Mouse (Mus musculus): ENCODE results near the gene 1700024B05Rik. TPM values are rescaled to one million over a fixed set of nuclear protein-coding genes. Genes with fewer than 3 reads are reported as not detected.
"Not testable (repeated sequence)": the region's sequence is repeated elsewhere in the genome, so short reads cannot be mapped to it uniquely, and the experiment has no call there.

Gene 1700024B05Rik
- not detected in 2 replicates for polyA plus RNA-seq (2016; fragmentation: Nextera tagmentation; extraction: Ambion mirVana)

DNA sequence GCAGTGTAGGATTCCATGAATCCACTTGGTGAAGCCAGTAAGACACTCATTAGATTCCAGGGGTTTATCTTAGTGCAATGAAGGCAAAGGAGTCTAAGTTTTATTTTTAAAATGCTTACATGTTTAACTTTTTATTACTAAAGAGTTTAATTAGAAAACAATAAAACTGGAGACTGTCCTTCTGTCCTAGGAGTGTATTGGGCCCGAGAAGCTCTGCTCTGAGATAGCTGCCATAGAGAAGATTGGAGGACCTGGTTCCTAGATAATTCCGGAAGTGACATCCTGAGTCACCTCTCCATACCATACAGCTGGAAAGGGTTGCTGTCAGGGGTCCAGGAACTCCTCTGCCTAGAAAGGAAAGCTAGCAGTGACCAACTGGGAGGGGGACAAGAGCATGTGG lies at the start of gene 1700024B05Rik:
Gene 1700024B05Rik, plus strand, starts transcription at position 301 of the 400 bp plus-strand sequence.
- not testable (repeated sequence) for H3K4me2 ChIP-seq (replicated peaks); H3K27me3 ChIP-seq; H3K4me1 ChIP-seq; H3K36me3 ChIP-seq; H3K9me3 ChIP-seq (replicated peaks); H3K27ac ChIP-seq; H3K9ac ChIP-seq; H3K4me3 ChIP-seq; ATAC-seq (ENCODE audit: low FRiP score)
- whole genome bisulfite sequencing = 73% methylated on average over 2 of the region's 2 CpGs

DNA sequence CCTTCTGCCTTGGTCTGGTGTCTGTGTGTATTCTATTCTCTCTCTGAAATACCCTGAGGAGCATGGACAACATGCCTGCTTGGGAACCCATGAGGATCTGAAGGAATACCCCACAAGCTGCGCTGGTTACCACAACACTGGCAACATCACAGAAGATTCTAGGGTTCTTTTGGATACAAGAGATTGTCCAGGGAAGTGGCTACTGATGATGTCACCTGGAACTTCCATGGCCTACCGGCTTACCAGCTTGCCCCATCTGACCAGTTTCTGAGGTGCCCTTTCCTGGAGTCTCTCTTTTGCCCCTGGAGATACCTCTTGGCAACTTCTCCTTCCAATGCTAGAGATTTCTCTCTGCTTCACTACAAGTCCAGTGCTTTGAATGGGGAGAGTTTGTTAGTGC lies 36.6 kb upstream of the 1700024B05Rik start, which contains the start of gene Gm7980:
Gene Gm7980, minus strand, starts transcription at position 101 of the 400 bp plus-strand sequence.
- H3K4me3 ChIP-seq; H3K4me2 ChIP-seq (replicated peaks); H3K27ac ChIP-seq; H3K9me3 ChIP-seq (replicated peaks); ATAC-seq (ENCODE audit: low FRiP score); H3K27me3 ChIP-seq; H3K9ac ChIP-seq; H3K36me3 ChIP-seq; H3K4me1 ChIP-seq: not testable (repeated sequence)
- WGBS = no CpG with 5 or more reads among the region's 2 CpGs

- H3K27ac ChIP-seq; H3K27me3 ChIP-seq; H3K9ac ChIP-seq; ATAC-seq (ENCODE audit: low FRiP score); H3K4me2 ChIP-seq (replicated peaks); H3K36me3 ChIP-seq; H3K4me1 ChIP-seq; H3K4me3 ChIP-seq; H3K9me3 ChIP-seq (replicated peaks): not testable (repeated sequence)
- WGBS = no CpG with 5 or more reads among the region's 1 CpGs
Measured at GRCm38 (mm10) chr14:41924649-41925048, 19.1 kb upstream of the 1700024B05Rik start, which contains the start of gene 1700049E17Rik1. 1700049E17Rik1 (plus strand) TSS chr14:41924949.

DNA sequence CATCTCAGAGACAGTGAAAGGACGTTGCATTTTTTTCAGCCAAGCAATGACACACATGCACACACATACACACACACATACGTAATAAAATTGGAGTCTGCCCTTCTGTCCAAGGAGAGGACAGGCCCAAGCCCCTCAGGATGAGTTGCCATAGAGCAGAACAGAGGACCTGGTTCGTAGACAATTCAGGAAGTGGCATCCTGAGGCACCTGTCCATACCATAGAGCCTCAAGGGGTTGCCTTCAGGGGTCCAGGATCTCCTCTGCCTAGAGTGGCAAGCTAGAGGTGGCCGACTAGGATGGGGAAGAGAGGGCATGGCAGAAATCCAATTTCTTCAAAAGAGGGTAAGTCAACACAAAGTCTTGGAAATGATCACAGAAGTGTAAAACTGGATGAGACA lies 20.3 kb downstream of the 1700024B05Rik start:
- not testable (repeated sequence) for H3K9ac ChIP-seq; H3K27ac ChIP-seq; H3K4me3 ChIP-seq; H3K9me3 ChIP-seq (replicated peaks); H3K27me3 ChIP-seq; ATAC-seq (ENCODE audit: low FRiP score); H3K4me1 ChIP-seq; H3K36me3 ChIP-seq; H3K4me2 ChIP-seq (replicated peaks)
- 72% methylated on average over 4 of the region's 4 CpGs for WGBS

- H3K27me3 ChIP-seq; H3K36me3 ChIP-seq; ATAC-seq (ENCODE audit: low FRiP score); H3K9ac ChIP-seq; H3K27ac ChIP-seq; H3K4me1 ChIP-seq; H3K4me3 ChIP-seq; H3K9me3 ChIP-seq (replicated peaks); H3K4me2 ChIP-seq (replicated peaks): not testable (repeated sequence)
- 84% methylated on average over 1 of the region's 1 CpGs for WGBS
Measured at GRCm38 (mm10) chr14:41967827-41968226, 24.0 kb downstream of the 1700024B05Rik start, which contains the start of gene Gm6401. Gm6401 (minus strand) TSS chr14:41967927.

GRCm38 (mm10) chr14:41968596-41968995 lies 24.8 kb downstream of the 1700024B05Rik start:
- not testable (repeated sequence) for H3K4me1 ChIP-seq; H3K27me3 ChIP-seq; H3K4me2 ChIP-seq (replicated peaks); H3K36me3 ChIP-seq; H3K27ac ChIP-seq; ATAC-seq (ENCODE audit: low FRiP score); H3K9ac ChIP-seq; H3K9me3 ChIP-seq (replicated peaks); H3K4me3 ChIP-seq
- WGBS = 64% methylated on average over 3 of the region's 3 CpGs

DNA sequence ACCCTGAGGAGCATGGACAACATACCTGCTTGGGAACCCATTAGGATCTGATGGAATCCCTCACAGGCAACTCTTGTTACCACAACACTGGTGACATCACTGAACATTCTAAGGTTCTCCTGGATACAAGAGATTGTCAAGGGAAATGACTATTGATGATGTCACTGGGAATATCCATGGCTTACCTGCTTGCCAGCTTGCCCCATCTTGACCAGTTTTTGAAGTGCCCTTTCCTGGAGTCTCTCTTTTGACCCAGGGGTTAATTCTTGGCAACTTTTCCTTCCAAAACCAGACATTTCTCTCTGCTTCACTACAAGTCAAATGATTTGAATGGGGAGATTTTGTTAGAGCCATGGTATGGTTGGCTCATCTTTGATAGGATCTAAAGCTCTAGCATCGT lies 39.4 kb downstream of the 1700024B05Rik start, which contains the start of gene Gm3543:
Gene Gm3543, minus strand, starts transcription at position 101 of the 400 bp plus-strand sequence.
- not testable (repeated sequence) for H3K36me3 ChIP-seq; H3K4me3 ChIP-seq; H3K4me1 ChIP-seq; H3K9ac ChIP-seq; H3K4me2 ChIP-seq (replicated peaks); H3K9me3 ChIP-seq (replicated peaks); ATAC-seq (ENCODE audit: low FRiP score); H3K27me3 ChIP-seq; H3K27ac ChIP-seq
- 82% methylated on average over 1 of the region's 1 CpGs for WGBS

Other genes starting within 250 kb of the 1700024B05Rik start
- not detected in 2 replicates for gene Gm8068, start 242.1 kb upstream of the 1700024B05Rik start, polyA plus RNA-seq (2016; fragmentation: Nextera tagmentation; extraction: Ambion mirVana)
- gene Gm7929, start 193.4 kb upstream of the 1700024B05Rik start, polyA plus RNA-seq (2016; fragmentation: Nextera tagmentation; extraction: Ambion mirVana) = not detected in 2 replicates
- not detected in 2 replicates for gene Gm47189, start 171.6 kb upstream of the 1700024B05Rik start, polyA plus RNA-seq (2016; fragmentation: Nextera tagmentation; extraction: Ambion mirVana)
- gene Gm7980, start 36.7 kb upstream of the 1700024B05Rik start, polyA plus RNA-seq (2016; fragmentation: Nextera tagmentation; extraction: Ambion mirVana) = not detected in 2 replicates
- not detected in 2 replicates for gene 1700049E17Rik1, start 19.0 kb upstream of the 1700024B05Rik start, polyA plus RNA-seq (2016; fragmentation: Nextera tagmentation; extraction: Ambion mirVana)
- not detected in 2 replicates for gene Gm6401, start 23.9 kb downstream of the 1700024B05Rik start, polyA plus RNA-seq (2016; fragmentation: Nextera tagmentation; extraction: Ambion mirVana)
- gene Gm3543, start 39.3 kb downstream of the 1700024B05Rik start, polyA plus RNA-seq (2016; fragmentation: Nextera tagmentation; extraction: Ambion mirVana) = not detected in 2 replicates
- not detected in 2 replicates for gene Gm7951, start 173.4 kb downstream of the 1700024B05Rik start, polyA plus RNA-seq (2016; fragmentation: Nextera tagmentation; extraction: Ambion mirVana)
- not detected in 2 replicates for gene Gm17027, start 218.6 kb downstream of the 1700024B05Rik start, polyA plus RNA-seq (2016; fragmentation: Nextera tagmentation; extraction: Ambion mirVana)
- gene Gm3573, start 246.8 kb downstream of the 1700024B05Rik start, polyA plus RNA-seq (2016; fragmentation: Nextera tagmentation; extraction: Ambion mirVana) = not detected in 2 replicates

Measured in hindbrain, embryonic 12.5 days (tissue).